Mouse (Mus musculus) heart, embryonic 14.5 days (tissue): ENCODE measurements at regions not wholly inside any gene's neighbourhood (a gene's known extent, or its start where the extent isn't known, plus 50 kb on each side); places are given as distances from the start of the nearest gene placed in this dataset.

ENCODE experiments used
- ATAC-seq: fragments of 200-750 bp; cut with Nextera tagmentation; 2 replicates; pipeline ENCODE4 v1.8.0; 2017; ENCODE audit warnings: low read depth, moderate TSS enrichment; ENCODE audit not compliant: insufficient number of reproducible peaks, insufficient read depth, low FRiP score
- H3K27ac ChIP-seq, 2 experiments: fragments of 200-500 bp in 1 of 2; fragments of 300-500 bp in 1 of 2; sonication (generic) in 1 of 2; replicated peaks in 1 of 2; 2 replicates each; pipeline ENCODE4 v1.5.1; 2012 to 2014; ENCODE audit warnings: low read depth in 2 of 2, low read length in 2 of 2, control low read depth in 1 of 2, mild to moderate bottlenecking in 1 of 2, mixed read lengths in 1 of 2; ENCODE audit not compliant: control insufficient read depth in 1 of 2, insufficient read depth in 1 of 2
- H3K27me3 ChIP-seq: fragments of 300-500 bp; sonication (generic); 2 replicates; pipeline ENCODE4 v1.6.1; 2014; ENCODE audit warnings: mild to moderate bottlenecking, low read length, control low read depth; ENCODE audit not compliant: control insufficient read depth, insufficient read depth
- H3K36me3 ChIP-seq: fragments of 300-500 bp; sonication (generic); 2 replicates; pipeline ENCODE4 v1.6.1; 2014; ENCODE audit warnings: mild to moderate bottlenecking, control low read depth, low read length, mixed read lengths; ENCODE audit not compliant: control insufficient read depth, insufficient read depth
- H3K4me1 ChIP-seq, 2 experiments: fragments of 200-500 bp in 1 of 2; fragments of 300-500 bp in 1 of 2; sonication (generic) in 1 of 2; 2 replicates each; pipeline ENCODE4 v1.6.1; 2012 to 2014; ENCODE audit warnings: low read length in 2 of 2, control low read depth in 1 of 2, mixed read lengths in 1 of 2; ENCODE audit not compliant: control insufficient read depth in 2 of 2, insufficient read depth in 2 of 2
- H3K4me2 ChIP-seq: fragments of 300-500 bp; sonication (generic); 2 replicates; pipeline ENCODE4 v1.6.1; 2014; ENCODE audit warnings: mild to moderate bottlenecking, low read length
- H3K4me3 ChIP-seq, 2 experiments: fragments of 200-500 bp in 1 of 2; fragments of 300-500 bp in 1 of 2; sonication (generic) in 1 of 2; 2 replicates each; pipeline ENCODE4 v1.5.1; 2012 to 2014; ENCODE audit warnings: low read length in 2 of 2, mild to moderate bottlenecking in 2 of 2, control low read depth in 1 of 2, low read depth in 1 of 2, moderate library complexity in 1 of 2; ENCODE audit not compliant: control insufficient read depth in 1 of 2, insufficient read depth in 1 of 2
- H3K9ac ChIP-seq: fragments of 300-500 bp; sonication (generic); 2 replicates; pipeline ENCODE4 v1.6.1; 2014; ENCODE audit warnings: mild to moderate bottlenecking, low read length
- H3K9me3 ChIP-seq: fragments of 300-500 bp; sonication (generic); 2 replicates; pipeline ENCODE4 v1.6.1; 2016; ENCODE audit warnings: low read length, control low read depth; ENCODE audit not compliant: control insufficient read depth
- WGBS: fragments of 180-500 bp; shearing (Covaris S2); extraction: QIAGEN DNeasy Blood & Tissue Kit; methylation state at CpG from one replicate; pipeline ENCODE4 v1.1.7; 2014; 5-methylcytosine and 5-hydroxymethylcytosine counted together

DNA sequence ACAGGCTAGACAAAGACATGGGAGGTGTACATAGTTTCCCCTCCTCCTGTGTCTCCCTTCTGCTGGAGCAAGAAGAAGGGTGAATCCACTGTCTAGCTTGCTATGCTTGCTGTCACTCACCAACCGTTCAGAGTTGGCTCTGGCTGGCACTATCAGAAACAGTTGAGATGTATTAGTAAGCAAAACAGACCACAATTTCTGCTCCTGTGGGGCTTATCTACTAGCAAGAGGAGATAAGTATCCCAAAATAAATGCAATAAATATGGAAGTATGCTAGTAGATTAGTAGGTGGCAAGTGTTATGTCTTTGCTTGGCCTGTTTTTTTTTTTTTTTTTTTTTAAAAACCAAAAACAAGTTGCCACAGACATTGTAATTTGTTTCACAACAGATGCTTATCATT, 147.3 kb upstream of the Opcml start:
- WGBS = 0% methylated on average over 1 of the region's 1 CpGs
- Histone ChIP-seq H3K27ac (peak overlapping the region in 1 of 2 experiments; percentile 47; a peak in 1 of 4 replicates), H3K4me1 (peaks cover 7 to 12% of the 10 kb centered on the region in 2 experiments), H3K9ac (no peak overlapping the region), H3K36me3 (no peaks in the 10 kb centered on the region), H3K27me3 (no peaks in the 10 kb centered on the region), H3K4me2 (no peak overlapping the region), H3K9me3 (no peaks in the 10 kb centered on the region), H3K4me3 (no peak overlapping the region)
- ATAC-seq = no peak

DNA sequence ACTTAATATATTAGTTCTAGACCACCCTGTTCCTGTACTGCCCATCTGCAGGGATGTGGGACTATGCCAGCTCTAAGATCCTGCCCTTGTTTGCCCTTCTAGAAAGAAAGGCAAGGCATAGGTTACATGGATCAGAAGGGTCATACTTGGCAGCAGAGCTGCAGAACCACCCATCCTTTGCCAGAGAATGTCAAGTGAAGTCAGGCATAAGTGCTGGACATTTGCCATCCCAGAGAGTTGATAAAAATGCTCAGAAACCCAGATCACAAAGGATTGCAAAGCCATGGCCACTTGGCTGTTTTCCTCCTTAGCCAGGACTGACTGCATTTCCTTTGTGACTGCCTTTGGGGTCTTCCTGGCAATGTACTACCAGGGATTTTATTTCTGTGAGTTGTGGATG, 146.7 kb upstream of the Opcml start:
- Histone ChIP-seq H3K27ac (no peak overlapping the region), H3K4me2 (no peak overlapping the region), H3K9me3 (no peaks in the 10 kb centered on the region), H3K4me3 (no peak overlapping the region), H3K36me3 (no peaks in the 10 kb centered on the region), H3K9ac (no peak overlapping the region), H3K27me3 (no peaks in the 10 kb centered on the region), H3K4me1 (peaks cover 7 to 12% of the 10 kb centered on the region in 2 experiments)
- ATAC-seq = no peak

- H3K4me1 ChIP-seq = peaks cover 7 to 12% of the 10 kb centered on the region in 2 experiments
- no peak overlapping the region for H3K27ac ChIP-seq
- no peak overlapping the region for H3K4me2 ChIP-seq
- H3K36me3 ChIP-seq = no peaks in the 10 kb centered on the region
- no peak overlapping the region for H3K9ac ChIP-seq
- no peaks in the 10 kb centered on the region for H3K9me3 ChIP-seq
- no peaks in the 10 kb centered on the region for H3K27me3 ChIP-seq
- ATAC-seq = no peak
- WGBS = 60% methylated on average over 5 of the region's 5 CpGs
- H3K4me3 ChIP-seq = no peak overlapping the region
These were observed 145.1 kb upstream of the Opcml start for GRCm38 (mm10) chr9:27645435-27645834.

- no peak for ATAC-seq
- no peak overlapping the region for H3K27ac ChIP-seq
- no peaks in the 10 kb centered on the region for H3K27me3 ChIP-seq
- 86% methylated on average over 8 of the region's 8 CpGs for WGBS
- H3K9me3 ChIP-seq = no peaks in the 10 kb centered on the region
- no peak overlapping the region for H3K4me3 ChIP-seq
- no peaks in the 10 kb centered on the region for H3K36me3 ChIP-seq
- H3K4me2 ChIP-seq = no peak overlapping the region
- no peak overlapping the region for H3K9ac ChIP-seq
- H3K4me1 ChIP-seq = peaks cover 7 to 12% of the 10 kb centered on the region in 2 experiments
These were observed 144.5 kb upstream of the Opcml start for GRCm38 (mm10) chr9:27646100-27646499.

GRCm38 (mm10) chr9:27646956-27647355, 143.6 kb upstream of the Opcml start:
- Histone ChIP-seq H3K4me1 (peaks cover 7 to 12% of the 10 kb centered on the region in 2 experiments), H3K9ac (no peak overlapping the region), H3K36me3 (no peaks in the 10 kb centered on the region), H3K27ac (no peak overlapping the region), H3K27me3 (no peaks in the 10 kb centered on the region), H3K4me3 (no peak overlapping the region), H3K4me2 (no peak overlapping the region), H3K9me3 (no peaks in the 10 kb centered on the region)
- 52% methylated on average over 10 of the region's 10 CpGs for WGBS
- ATAC-seq = no peak

- Histone ChIP-seq H3K27ac (no peak overlapping the region), H3K27me3 (no peaks in the 10 kb centered on the region), H3K9ac (no peak overlapping the region), H3K4me1 (no peaks in the 10 kb centered on the region), H3K4me3 (no peak overlapping the region), H3K4me2 (no peak overlapping the region), H3K36me3 (no peaks in the 10 kb centered on the region), H3K9me3 (no peaks in the 10 kb centered on the region)
- WGBS = 88% methylated on average over 1 of the region's 1 CpGs
- no peak for ATAC-seq
These were observed 132.6 kb upstream of the Opcml start for GRCm38 (mm10) chr9:27658001-27658400.

- Histone ChIP-seq H3K4me1 (no peaks in the 10 kb centered on the region), H3K4me2 (no peak overlapping the region), H3K36me3 (no peaks in the 10 kb centered on the region), H3K9me3 (no peaks in the 10 kb centered on the region), H3K9ac (no peak overlapping the region), H3K27me3 (no peaks in the 10 kb centered on the region), H3K4me3 (no peak overlapping the region), H3K27ac (no peak overlapping the region)
- WGBS = 71% methylated on average over 1 of the region's 1 CpGs
- ATAC-seq = no peak
These were observed 128.9 kb upstream of the Opcml start for GRCm38 (mm10) chr9:27661431-27662300.

DNA sequence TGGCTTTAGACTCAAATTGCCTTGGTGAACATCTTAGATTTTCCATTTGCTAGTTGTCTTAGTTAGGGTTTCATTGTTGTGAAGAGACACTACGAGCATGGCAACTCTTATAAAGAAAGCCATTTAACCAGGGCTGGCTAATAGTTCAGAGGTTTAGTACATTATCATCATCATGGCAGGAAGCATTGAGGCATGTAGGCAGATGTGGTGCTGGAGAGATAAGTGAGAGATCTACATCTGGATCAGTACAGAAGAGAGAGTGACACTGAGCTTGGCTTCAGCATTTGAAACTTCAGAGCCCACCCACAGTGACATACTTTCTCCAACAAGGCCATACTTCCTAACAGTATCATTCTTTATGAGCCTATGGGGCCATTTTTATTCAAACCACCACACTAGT, 127.3 kb upstream of the Opcml start:
- WGBS = 93% methylated on average over 1 of the region's 1 CpGs
- Histone ChIP-seq H3K4me1 (no peaks in the 10 kb centered on the region), H3K4me2 (no peak overlapping the region), H3K4me3 (no peak overlapping the region), H3K9me3 (no peaks in the 10 kb centered on the region), H3K27me3 (no peaks in the 10 kb centered on the region), H3K36me3 (no peaks in the 10 kb centered on the region), H3K9ac (no peak overlapping the region), H3K27ac (no peak overlapping the region)
- ATAC-seq = no peak
